Mouse (Mus musculus) CH12.LX (cell line): ENCODE measurements at regions not wholly inside any gene's neighbourhood (a gene's known extent, or its start where the extent isn't known, plus 50 kb on each side); places are given as distances from the start of the nearest gene placed in this dataset.

Experiments
- DNase-seq: peaks from one replicate; pipeline ENCODE4 v3.0.0-alpha.2; 2013; ENCODE audit errors: extremely low read depth
- H3K27ac ChIP-seq: 2 replicates; pipeline ENCODE4 v1.5.1; 2012; ENCODE audit warnings: low read depth, mild to moderate bottlenecking, control low read depth, moderate library complexity; ENCODE audit not compliant: insufficient read depth
- H3K27me3 ChIP-seq: replicated peaks from 2 replicates; pipeline ENCODE3; 2012; ENCODE audit warnings: inconsistent platforms
- H3K36me3 ChIP-seq, 2 experiments: replicated peaks in 1 of 2; 2 replicates each; pipeline versions ENCODE3 to v1.6.1; 2012; ENCODE audit warnings: inconsistent platforms in 1 of 2, low read length in 1 of 2, mild to moderate bottlenecking in 1 of 2, mixed read lengths in 1 of 2, moderate library complexity in 1 of 2; ENCODE audit not compliant: control insufficient read depth in 1 of 2, insufficient read depth in 1 of 2
- H3K4me1 ChIP-seq, 2 experiments: 2 replicates each; pipeline ENCODE4 v1.6.1; 2012; ENCODE audit warnings: inconsistent platforms in 1 of 2, moderate library complexity in 1 of 2; ENCODE audit not compliant: insufficient read depth in 2 of 2, control insufficient read depth in 1 of 2
- H3K4me2 ChIP-seq: 2 replicates; pipeline ENCODE4 v1.6.1; 2012; ENCODE audit warnings: low read depth, mild to moderate bottlenecking, control low read depth; ENCODE audit not compliant: poor library complexity, insufficient read depth, severe bottlenecking
- H3K4me3 ChIP-seq, 3 experiments: fragments of 150-350 bp in 1 of 3; sonication (generic) in 1 of 3; replicated peaks in 1 of 3; 2 replicates each; pipeline versions ENCODE3 to v1.5.1; 2011 to 2012; ENCODE audit warnings: low read depth in 2 of 3, low read length in 2 of 3, mild to moderate bottlenecking in 2 of 3, moderate library complexity in 2 of 3, control low read depth in 1 of 3, improper control_type of control experiment in 1 of 3, inconsistent platforms in 1 of 3, mixed read lengths in 1 of 3; ENCODE audit not compliant: poor library complexity in 1 of 3
- H3K79me2 ChIP-seq: replicated peaks from 2 replicates; pipeline ENCODE4 v1.6.1; 2012; ENCODE audit warnings: mild to moderate bottlenecking, moderate library complexity; ENCODE audit not compliant: control insufficient read depth, poor library complexity, insufficient read depth, severe bottlenecking; ENCODE audit errors: extremely low read depth
- H3K9ac ChIP-seq: 2 replicates; pipeline ENCODE4 v1.6.1; 2012; ENCODE audit warnings: low read depth, mild to moderate bottlenecking, control low read depth, moderate library complexity; ENCODE audit not compliant: insufficient read depth
- H3K9me3 ChIP-seq: replicated peaks from 2 replicates; pipeline ENCODE3; 2012; ENCODE audit warnings: low read length, inconsistent platforms, mixed read lengths
- CHD1 ChIP-seq: IDR thresholded peaks from 2 replicates; pipeline ENCODE4 v1.6.1; 2012; ENCODE audit warnings: low read depth, low read length, improper control_type of control experiment, inconsistent platforms
- CTCF ChIP-seq, 2 experiments: IDR thresholded peaks in 1 of 2; conservative IDR thresholded peaks in 1 of 2; 2 replicates each; pipeline ENCODE4 v1.5.1; 2011 to 2012; ENCODE audit warnings: low read depth in 2 of 2, low read length in 2 of 2, improper control_type of control experiment in 1 of 2, inconsistent platforms in 1 of 2, mild to moderate bottlenecking in 1 of 2, moderate library complexity in 1 of 2
- ELF1 ChIP-seq: IDR thresholded peaks from 2 replicates; pipeline ENCODE4 v1.6.1; 2014; ENCODE audit warnings: low read depth, mild to moderate bottlenecking, inconsistent platforms, low read length, improper control_type of control experiment
- IRF4 ChIP-seq: IDR thresholded peaks from 2 replicates; pipeline ENCODE4 v1.6.1; 2014; ENCODE audit warnings: low read depth, mild to moderate bottlenecking, inconsistent platforms, low read length, improper control_type of control experiment
- MAFK ChIP-seq: IDR thresholded peaks from 2 replicates; pipeline ENCODE4 v1.6.1; 2011; ENCODE audit warnings: low read length, improper control_type of control experiment; ENCODE audit not compliant: insufficient replicate concordance
- MAX ChIP-seq: IDR thresholded peaks from 2 replicates; pipeline ENCODE4 v1.6.1; 2011; ENCODE audit warnings: low read length, improper control_type of control experiment
- MAZ ChIP-seq: IDR thresholded peaks from 2 replicates; pipeline ENCODE4 v1.6.1; 2012; ENCODE audit warnings: low read depth, mild to moderate bottlenecking, inconsistent platforms, low read length, improper control_type of control experiment, moderate library complexity
- MEF2A ChIP-seq: IDR thresholded peaks from 2 replicates; pipeline ENCODE4 v1.6.1; 2014; ENCODE audit warnings: low read depth, mild to moderate bottlenecking, inconsistent platforms, low read length, improper control_type of control experiment, borderline replicate concordance
- NELFE ChIP-seq: IDR thresholded peaks from 2 replicates; pipeline ENCODE4 v1.6.1; 2011; ENCODE audit warnings: low read depth, low read length, improper control_type of control experiment
- POLR2A ChIP-seq: IDR thresholded peaks from 2 replicates; pipeline ENCODE4 v1.6.1; 2011; ENCODE audit warnings: low read depth, mild to moderate bottlenecking, improper control_type of control experiment, low read length
- POLR2AphosphoS2 ChIP-seq: IDR thresholded peaks from 2 replicates; pipeline ENCODE4 v1.6.1; 2011; ENCODE audit warnings: low read depth, low read length, improper control_type of control experiment
- RAD21 ChIP-seq: IDR thresholded peaks from 2 replicates; pipeline ENCODE4 v1.6.1; 2011; ENCODE audit warnings: low read depth, mild to moderate bottlenecking, low read length, improper control_type of control experiment, moderate library complexity
- RCOR1 ChIP-seq: conservative IDR thresholded peaks from 2 replicates; pipeline ENCODE4 v1.6.1; 2012; ENCODE audit warnings: low read depth, mild to moderate bottlenecking, inconsistent platforms, low read length, improper control_type of control experiment
- SIN3A ChIP-seq: IDR thresholded peaks from 2 replicates; pipeline ENCODE4 v1.6.1; 2012; ENCODE audit warnings: low read length, improper control_type of control experiment, inconsistent platforms
- TBP ChIP-seq: conservative IDR thresholded peaks from 2 replicates; pipeline ENCODE4 v1.6.1; 2011; ENCODE audit warnings: low read depth, low read length, improper control_type of control experiment
- USF1 ChIP-seq: IDR thresholded peaks from 2 replicates; pipeline ENCODE4 v1.6.1; 2014; ENCODE audit warnings: low read depth, mild to moderate bottlenecking, inconsistent platforms, low read length, improper control_type of control experiment
- ZC3H11A ChIP-seq: IDR thresholded peaks from 2 replicates; pipeline ENCODE4 v1.6.1; 2012; ENCODE audit warnings: low read depth, mild to moderate bottlenecking, inconsistent platforms, low read length, improper control_type of control experiment
- ZNF384 ChIP-seq: IDR thresholded peaks from 2 replicates; pipeline ENCODE4 v1.6.1; 2012; ENCODE audit warnings: low read depth, low read length, improper control_type of control experiment, inconsistent platforms
- dilution Hi-C: fragments of 300-500 bp; cut with MboI; formaldehyde crosslinking; loops from 2 replicates; pipeline ENCODE4 v1.14.3; 2020; ENCODE audit warnings: low sequenced_read_pairs; ENCODE audit not compliant: extremely low pct_unique_long_range_greater_than_20kb, extremely low pct_ligation_motif_present
- in situ Hi-C: fragments of 300-500 bp; cut with MboI; formaldehyde crosslinking; loops from 3 replicates; pipeline ENCODE4 v1.14.3; 2019; ENCODE audit warnings: low sequenced_read_pairs, low pct_ligation_motif_present, low pct_unique_long_range_greater_than_20kb, mixed read lengths

- Histone ChIP-seq H3K9me3 (peaks cover 79% of the 10 kb centered on the region), H3K4me1 (no peaks in the 10 kb centered on the region), H3K4me3 (no peak overlapping the region), H3K27me3 (no peaks in the 10 kb centered on the region), H3K27ac (no peak overlapping the region)
- no peak for DNase-seq
- TF ChIP-seq ZC3H11A, result no peak
- no peak for TF ChIP-seq MAX
- no peak for TF ChIP-seq NELFE
- no peak for TF ChIP-seq TBP
- no peak for TF ChIP-seq CHD1
- TF ChIP-seq ELF1, result no peak
- TF ChIP-seq, all 38 proteins: peak for 0
- H3K36me3 ChIP-seq, result no peaks in the 10 kb centered on the region
- no peaks in the 10 kb centered on the region for H3K79me2 ChIP-seq
- in situ Hi-C loops, result no loop called here
- H3K9ac ChIP-seq, result no peak overlapping the region
- H3K4me2 ChIP-seq, result no peak overlapping the region
- dilution Hi-C loops, result no loop called here
These were observed 338.4 kb upstream of the Igfbp3 start for GRCm38 (mm10) chr11:7552154-7552553.

- in situ Hi-C loops (no loop called here), dilution Hi-C loops (no loop called here)
- DNase-seq, result no peak
- Histone ChIP-seq H3K79me2 (no peaks in the 10 kb centered on the region), H3K27me3 (no peaks in the 10 kb centered on the region), H3K4me1 (no peaks in the 10 kb centered on the region), H3K9ac (no peak overlapping the region), H3K9me3 (peaks cover 78% of the 10 kb centered on the region), H3K4me3 (no peak overlapping the region), H3K4me2 (no peak overlapping the region), H3K36me3 (no peaks in the 10 kb centered on the region), H3K27ac (no peak overlapping the region)
- no peak for TF ChIP-seq MEF2A
- TF ChIP-seq IRF4, result no peak
- no peak for TF ChIP-seq USF1
- no peak for TF ChIP-seq MAFK
- TF ChIP-seq POLR2A, result no peak
- no peak for TF ChIP-seq RCOR1
- TF ChIP-seq CTCF (conservative IDR thresholded peaks at IDR 0.05 in 1 of 2, IDR thresholded peaks at IDR 0.05 in 1 of 2; ENCODE audit: low read depth in 2 of 2, low read length in 2 of 2), result no peak
- TF ChIP-seq ZNF384, result no peak
- TF ChIP-seq SIN3A, result no peak
- TF ChIP-seq RAD21, result no peak
- no peak for TF ChIP-seq MAZ
- no peak for TF ChIP-seq MAX
- TF ChIP-seq POLR2AphosphoS2, result no peak
These were observed 334.1 kb upstream of the Igfbp3 start for GRCm38 (mm10) chr11:7547796-7548195.
